Mouse (Mus musculus) right cerebral cortex, postnatal 25 days (tissue): ENCODE measurements at regions not wholly inside any gene's neighbourhood (a gene's known extent, or its start where the extent isn't known, plus 50 kb on each side); places are given as distances from the start of the nearest gene placed in this dataset.

Experiments
- DNase-seq: peaks from one replicate; pipeline ENCODE4 v3.0.0; 2022

GRCm38 (mm10) chr13:110541288-110542148 lies 146.7 kb downstream of the Plk2 start:
- peak; percentile 17 for DNase-seq

GRCm38 (mm10) chr13:110542303-110543065 lies 147.6 kb downstream of the Plk2 start:
- no peak for DNase-seq

- DNase-seq, result no peak
These were observed 150.6 kb downstream of the Plk2 start for GRCm38 (mm10) chr13:110545454-110545853.

GRCm38 (mm10) chr13:110555529-110556319 lies 160.9 kb downstream of the Plk2 start:
- no peak for DNase-seq

GRCm38 (mm10) chr13:110556355-110557095 lies 161.7 kb downstream of the Plk2 start:
- no peak for DNase-seq

GRCm38 (mm10) chr13:110557930-110558727 lies 163.3 kb downstream of the Plk2 start:
- peak; percentile 65 for DNase-seq

GRCm38 (mm10) chr13:110560566-110560965 lies 165.7 kb downstream of the Plk2 start:
- DNase-seq, result peak; percentile 58

- no peak for DNase-seq
These were observed 167.7 kb downstream of the Plk2 start for GRCm38 (mm10) chr13:110562499-110562898.

GRCm38 (mm10) chr13:110562902-110563301 lies 168.1 kb downstream of the Plk2 start:
- DNase-seq, result no peak

GRCm38 (mm10) chr13:110563967-110564366 lies 169.1 kb downstream of the Plk2 start:
- no peak for DNase-seq

- DNase-seq, result no peak
These were observed 173.8 kb downstream of the Plk2 start for GRCm38 (mm10) chr13:110568482-110569179.

- no peak for DNase-seq
These were observed 174.3 kb downstream of the Plk2 start for GRCm38 (mm10) chr13:110569180-110569512.

- no peak for DNase-seq
These were observed 175.5 kb downstream of the Plk2 start for GRCm38 (mm10) chr13:110570386-110570785.

GRCm38 (mm10) chr13:110573360-110574065 lies 178.7 kb downstream of the Plk2 start:
- DNase-seq, result no peak

- no peak for DNase-seq
These were observed 180.1 kb downstream of the Plk2 start for GRCm38 (mm10) chr13:110574764-110575471.

GRCm38 (mm10) chr13:110578159-110578558 lies 183.3 kb downstream of the Plk2 start:
- DNase-seq, result no peak

- no peak for DNase-seq
These were observed 185.3 kb downstream of the Plk2 start for GRCm38 (mm10) chr13:110580166-110580565.

- DNase-seq, result no peak
These were observed 185.7 kb downstream of the Plk2 start for GRCm38 (mm10) chr13:110580570-110580969.

GRCm38 (mm10) chr13:110584765-110585164 lies 189.9 kb downstream of the Plk2 start:
- DNase-seq, result no peak

GRCm38 (mm10) chr13:110594630-110595029 lies 199.8 kb downstream of the Plk2 start:
- no peak for DNase-seq
